Mouse (Mus musculus) heart, embryonic 15.5 days (tissue): Measurements from ENCODE around the gene Lrp10. TPM values are rescaled to one million over a fixed set of nuclear protein-coding genes. Genes with fewer than 3 reads are reported as not detected.

Source experiments
- ATAC-seq: fragments of 200-750 bp; cut with Nextera tagmentation; replicated peaks from 2 replicates; pipeline ENCODE4 v1.8.0; 2017; ENCODE audit warnings: low read depth, moderate TSS enrichment; ENCODE audit not compliant: insufficient number of reproducible peaks, insufficient read depth, low FRiP score
- H3K27ac ChIP-seq: fragments of 300-500 bp; sonication (generic); 2 replicates; pipeline ENCODE4 v1.5.1; 2015; ENCODE audit warnings: mild to moderate bottlenecking, inconsistent platforms
- H3K27me3 ChIP-seq: fragments of 300-500 bp; sonication (generic); 2 replicates; pipeline ENCODE4 v1.6.1; 2015; ENCODE audit warnings: inconsistent platforms
- H3K36me3 ChIP-seq: fragments of 300-500 bp; sonication (generic); 2 replicates; pipeline ENCODE4 v1.6.1; 2015; ENCODE audit warnings: mild to moderate bottlenecking, inconsistent platforms
- H3K4me1 ChIP-seq: fragments of 300-500 bp; sonication (generic); replicated peaks from 2 replicates; pipeline ENCODE4 v1.6.1; 2015; ENCODE audit warnings: inconsistent platforms
- H3K4me2 ChIP-seq: fragments of 300-500 bp; sonication (generic); 2 replicates; pipeline ENCODE4 v1.6.1; 2015; ENCODE audit warnings: inconsistent platforms, mild to moderate bottlenecking, moderate library complexity
- H3K4me3 ChIP-seq: fragments of 300-500 bp; sonication (generic); 2 replicates; pipeline ENCODE4 v1.5.1; 2015; ENCODE audit warnings: mild to moderate bottlenecking, inconsistent platforms
- H3K9ac ChIP-seq: fragments of 300-500 bp; sonication (generic); 2 replicates; pipeline ENCODE4 v1.6.1; 2015; ENCODE audit warnings: mild to moderate bottlenecking, inconsistent platforms
- H3K9me3 ChIP-seq: fragments of 300-500 bp; sonication (generic); replicated peaks from 2 replicates; pipeline ENCODE4 v1.6.1; 2016; ENCODE audit warnings: inconsistent platforms
- WGBS: fragments of 180-500 bp; shearing (Covaris S2); methylation state at CpG from one replicate; pipeline ENCODE4 v1.1.7; 2015; ENCODE audit warnings: mixed read lengths; 5-methylcytosine and 5-hydroxymethylcytosine counted together
- polyA plus RNA-seq: library from polyadenylated mRNA; unstranded; fragments of >200 nt; fragmentation: Nextera tagmentation; extraction: Ambion mirVana; gene quantifications from 2 replicates; pipeline ENCODE4 v1.2.1, GENCODE M21; 2015

Lrp10 gene
- polyA plus RNA-seq, 1 experiment from 2014 or later: 41.9 TPM

GRCm38 (mm10) chr14:54435194-54435918 is 28.6 kb upstream of the Lrp10 start:
- Histone ChIP-seq H3K4me3 (no peak overlapping the region), H3K36me3 (peaks cover 29% of the 10 kb centered on the region), H3K4me2 (no peak overlapping the region), H3K4me1 (peaks cover 38% of the 10 kb centered on the region), H3K27ac (no peak overlapping the region), H3K9me3 (no peaks in the 10 kb centered on the region), H3K9ac (no peak overlapping the region), H3K27me3 (no peaks in the 10 kb centered on the region)
- no peak for ATAC-seq
- WGBS: 72% methylated on average over 11 of the region's 11 CpGs

DNA sequence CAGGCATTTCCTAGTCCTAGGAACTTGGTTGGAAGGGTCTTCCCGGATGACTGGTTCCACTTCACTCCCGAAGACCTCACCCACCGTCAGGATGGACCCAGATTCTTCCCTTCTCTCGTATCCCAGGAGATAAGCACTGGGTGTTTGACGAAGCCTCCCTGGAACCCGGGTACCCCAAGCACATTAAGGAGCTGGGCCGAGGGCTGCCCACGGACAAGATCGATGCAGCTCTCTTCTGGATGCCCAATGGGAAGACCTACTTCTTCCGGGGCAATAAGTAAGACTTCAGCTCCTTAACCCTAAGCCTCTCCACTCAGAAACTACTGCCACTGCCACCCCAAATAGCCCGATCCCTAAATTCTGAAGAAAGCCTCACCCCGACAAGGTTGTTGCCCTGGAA is 24.8 kb upstream of the Lrp10 start:
- Histone ChIP-seq H3K9me3 (no peaks in the 10 kb centered on the region), H3K27me3 (no peaks in the 10 kb centered on the region), H3K4me3 (no peak overlapping the region), H3K9ac (no peak overlapping the region), H3K36me3 (peaks cover 35% of the 10 kb centered on the region), H3K27ac (no peak overlapping the region), H3K4me1 (peaks cover 25% of the 10 kb centered on the region), H3K4me2 (no peak overlapping the region)
- 88% methylated on average over 12 of the region's 12 CpGs for WGBS
- no peak for ATAC-seq

DNA sequence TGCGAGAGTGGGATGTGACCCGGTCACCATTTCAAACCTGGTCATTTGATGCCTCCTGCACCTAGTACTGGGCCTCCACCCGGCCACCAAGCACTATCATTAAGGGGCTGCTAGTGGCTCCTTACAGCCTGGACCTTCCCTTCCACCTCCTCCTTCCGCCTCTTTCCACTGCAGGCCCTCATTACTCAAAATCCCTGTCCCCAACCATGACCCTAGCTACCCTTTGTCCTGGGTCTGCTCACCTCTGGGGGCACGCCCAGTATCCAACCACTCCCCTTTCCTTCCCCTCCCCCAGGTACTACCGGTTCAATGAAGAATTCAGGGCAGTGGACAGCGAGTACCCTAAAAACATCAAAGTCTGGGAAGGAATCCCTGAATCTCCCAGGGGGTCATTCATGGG is 24.3 kb upstream of the Lrp10 start:
- Histone ChIP-seq H3K4me3 (no peak overlapping the region), H3K4me1 (peaks cover 23% of the 10 kb centered on the region), H3K27ac (no peak overlapping the region), H3K9me3 (no peaks in the 10 kb centered on the region), H3K4me2 (no peak overlapping the region), H3K9ac (no peak overlapping the region), H3K27me3 (no peaks in the 10 kb centered on the region), H3K36me3 (peaks cover 35% of the 10 kb centered on the region)
- no peak for ATAC-seq
- WGBS: 80% methylated on average over 7 of the region's 7 CpGs

DNA sequence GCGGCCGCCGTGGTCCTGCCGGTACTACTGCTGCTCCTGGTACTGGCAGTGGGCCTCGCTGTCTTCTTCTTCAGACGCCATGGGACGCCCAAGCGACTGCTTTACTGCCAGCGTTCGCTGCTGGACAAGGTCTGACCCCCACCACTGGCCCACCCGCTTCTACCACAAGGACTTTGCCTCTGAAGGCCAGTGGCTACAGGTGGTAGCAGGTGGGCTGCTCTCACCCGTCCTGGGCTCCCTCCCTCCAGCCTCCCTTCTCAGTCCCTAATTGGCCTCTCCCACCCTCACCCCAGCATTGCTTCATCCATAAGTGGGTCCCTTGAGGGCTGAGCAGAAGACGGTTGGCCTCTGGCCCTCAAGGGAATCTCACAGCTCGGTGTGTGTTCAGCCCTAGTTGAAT is 23.4 kb upstream of the Lrp10 start:
- Histone ChIP-seq H3K9me3 (no peaks in the 10 kb centered on the region), H3K27ac (no peak overlapping the region), H3K4me2 (no peak overlapping the region), H3K4me1 (peaks cover 20% of the 10 kb centered on the region), H3K36me3 (peaks cover 35% of the 10 kb centered on the region), H3K9ac (no peak overlapping the region), H3K27me3 (no peaks in the 10 kb centered on the region), H3K4me3 (no peak overlapping the region)
- ATAC-seq: no peak
- 89% methylated on average over 14 of the region's 14 CpGs for WGBS

DNA sequence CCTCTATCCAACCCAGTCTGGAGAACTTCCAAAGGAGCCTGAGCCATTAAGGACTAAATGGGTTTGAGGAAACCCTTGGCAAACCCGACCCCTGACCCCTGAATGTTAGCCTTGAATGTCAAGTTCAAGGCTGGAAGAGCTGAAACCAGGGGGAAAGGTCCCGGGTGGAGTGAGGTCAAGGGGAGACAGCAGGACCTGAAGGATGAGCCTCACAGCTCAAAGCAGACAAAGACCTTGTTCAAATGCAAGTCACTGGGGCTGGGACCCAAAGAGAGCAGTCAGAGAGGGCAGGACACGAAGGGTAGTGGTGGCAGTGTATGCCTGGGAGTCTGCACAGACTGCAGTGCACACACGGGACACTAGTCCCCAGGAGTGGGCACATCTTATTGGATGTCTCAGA is 22.6 kb upstream of the Lrp10 start:
- H3K4me1 ChIP-seq: peaks cover 24% of the 10 kb centered on the region
- no peak overlapping the region for H3K4me2 ChIP-seq
- H3K9ac ChIP-seq: no peak overlapping the region
- H3K27ac ChIP-seq: no peak overlapping the region
- no peak for ATAC-seq
- no peaks in the 10 kb centered on the region for H3K9me3 ChIP-seq
- H3K27me3 ChIP-seq: no peaks in the 10 kb centered on the region
- WGBS: 66% methylated on average over 4 of the region's 4 CpGs
- peaks cover 35% of the 10 kb centered on the region for H3K36me3 ChIP-seq
- H3K4me3 ChIP-seq: no peak overlapping the region

GRCm38 (mm10) chr14:54442548-54442947 is 21.4 kb upstream of the Lrp10 start:
- ATAC-seq: no peak
- 80% methylated on average over 3 of the region's 3 CpGs for WGBS
- 0 out of 2 replicates have a peak overlapping the region, but pooled peaks have one; percentile 58 for H3K27ac ChIP-seq
- H3K9me3 ChIP-seq: no peaks in the 10 kb centered on the region
- no peak overlapping the region for H3K4me3 ChIP-seq
- H3K4me1 ChIP-seq: peaks cover 24% of the 10 kb centered on the region
- H3K4me2 ChIP-seq: no peak overlapping the region
- no peak overlapping the region for H3K9ac ChIP-seq
- H3K27me3 ChIP-seq: no peaks in the 10 kb centered on the region
- peaks cover 30% of the 10 kb centered on the region for H3K36me3 ChIP-seq

- Histone ChIP-seq H3K9me3 (no peaks in the 10 kb centered on the region), H3K4me1 (peaks cover 24% of the 10 kb centered on the region), H3K36me3 (peaks cover 27% of the 10 kb centered on the region), H3K4me3 (no peak overlapping the region), H3K9ac (no peak overlapping the region), H3K4me2 (no peak overlapping the region), H3K27ac (peak overlapping the region; percentile 58), H3K27me3 (no peaks in the 10 kb centered on the region)
- ATAC-seq: peak; percentile 79
- WGBS: 26% methylated on average over 3 of the region's 3 CpGs
These were observed 20.7 kb upstream of the Lrp10 start for GRCm38 (mm10) chr14:54443196-54443595.

- H3K4me1 ChIP-seq: peaks cover 27% of the 10 kb centered on the region
- H3K9me3 ChIP-seq: no peaks in the 10 kb centered on the region
- no peak overlapping the region for H3K9ac ChIP-seq
- 51% methylated on average over 15 of the region's 15 CpGs for WGBS
- no peaks in the 10 kb centered on the region for H3K27me3 ChIP-seq
- H3K27ac ChIP-seq: peak overlapping the region; percentile 58
- H3K36me3 ChIP-seq: peaks cover 19% of the 10 kb centered on the region
- 0 out of 2 replicates have a peak, but pooled peaks have one; percentile 13 for ATAC-seq
- H3K4me2 ChIP-seq: no peak overlapping the region
- H3K4me3 ChIP-seq: no peak overlapping the region
These were observed 20.0 kb upstream of the Lrp10 start for GRCm38 (mm10) chr14:54443712-54444618.

GRCm38 (mm10) chr14:54445476-54445875 is 18.5 kb upstream of the Lrp10 start:
- Histone ChIP-seq H3K4me2 (no peak overlapping the region), H3K36me3 (peaks cover 4% of the 10 kb centered on the region), H3K4me1 (peaks cover 27% of the 10 kb centered on the region), H3K27me3 (no peaks in the 10 kb centered on the region), H3K4me3 (no peak overlapping the region), H3K27ac (peak overlapping the region; percentile 66), H3K9ac (no peak overlapping the region), H3K9me3 (no peaks in the 10 kb centered on the region)
- WGBS: 24% methylated on average over 3 of the region's 3 CpGs
- ATAC-seq: 0 out of 2 replicates have a peak, but pooled peaks have one; percentile 8

GRCm38 (mm10) chr14:54453566-54453965 is 10.4 kb upstream of the Lrp10 start:
- Histone ChIP-seq H3K4me1 (peaks cover 3% of the 10 kb centered on the region; the same call in 1 of the 2 replicates), H3K27ac (no peak overlapping the region), H3K36me3 (no peaks in the 10 kb centered on the region), H3K27me3 (no peaks in the 10 kb centered on the region), H3K4me3 (no peak overlapping the region), H3K9me3 (no peaks in the 10 kb centered on the region), H3K4me2 (no peak overlapping the region), H3K9ac (no peak overlapping the region)
- 87% methylated on average over 9 of the region's 9 CpGs for WGBS
- no peak for ATAC-seq

GRCm38 (mm10) chr14:54454669-54455528 is 9.0 kb upstream of the Lrp10 start:
- ATAC-seq: no peak
- H3K27me3 ChIP-seq: no peaks in the 10 kb centered on the region
- no peak overlapping the region for H3K4me3 ChIP-seq
- no peak overlapping the region for H3K27ac ChIP-seq
- H3K9me3 ChIP-seq: no peaks in the 10 kb centered on the region
- H3K36me3 ChIP-seq: no peaks in the 10 kb centered on the region
- no peak overlapping the region for H3K9ac ChIP-seq
- WGBS: 49% methylated on average over 11 of the region's 11 CpGs
- no peak overlapping the region for H3K4me2 ChIP-seq
- H3K4me1 ChIP-seq: no peaks in the 10 kb centered on the region
